Mouse (Mus musculus): ENCODE measurements around the gene Gm43064.

DNA sequence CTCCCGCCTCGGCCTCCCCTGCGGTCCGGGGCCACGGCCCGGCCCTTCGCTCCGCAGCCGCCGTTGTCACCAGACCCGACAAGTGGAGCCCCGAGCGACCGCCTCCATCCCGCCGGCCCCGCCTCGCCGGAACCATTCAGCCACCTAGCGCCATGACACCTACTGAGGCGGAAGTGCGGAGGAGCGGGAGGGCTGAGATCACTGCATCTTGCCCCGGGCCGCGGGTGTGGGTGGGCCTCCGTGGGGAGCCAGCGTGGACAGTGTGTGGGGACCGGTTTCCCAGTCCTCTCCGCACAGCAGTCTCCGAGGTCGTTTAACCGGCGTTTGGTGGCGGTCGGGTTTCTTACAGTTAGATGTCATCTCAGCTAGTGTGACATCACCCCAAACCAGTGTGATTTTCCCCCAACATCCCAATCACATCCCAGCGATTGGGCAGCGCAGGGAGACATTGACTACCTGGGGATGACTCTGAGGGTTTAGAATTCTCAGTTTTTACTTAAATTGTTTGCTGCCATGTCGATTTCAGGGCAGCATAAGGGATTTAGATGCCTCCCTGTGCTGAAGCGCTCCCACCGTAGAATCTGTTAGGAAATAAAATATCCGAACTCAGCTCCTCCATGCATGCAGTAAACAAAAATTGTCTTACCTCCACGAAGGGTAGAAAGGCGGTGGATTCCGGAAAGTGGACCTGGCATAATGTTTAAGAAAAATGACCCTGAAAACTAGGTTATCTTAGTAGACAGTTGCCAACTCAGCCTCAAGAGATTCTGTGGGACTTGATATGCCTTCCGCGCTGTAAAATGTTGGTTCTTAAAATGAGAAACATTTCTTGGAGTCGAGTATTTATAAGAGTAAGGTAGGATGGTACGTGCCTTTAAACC is 17.9 kb upstream of the Gm43064 start, which contains the start of gene Hipk1:
- TF ChIP-seq CTCF (IDR thresholded peaks at IDR 0.05; ENCODE audit: low read depth, low read length) (no peak), POLR2A (IDR thresholded peaks at IDR 0.05; ENCODE audit: borderline replicate concordance, low read depth, low read length) (no peak)

All from bone marrow macrophage, adult 2 months (primary cell).